Mouse (Mus musculus) ES-E14 (cell line): Measurements from ENCODE around the gene Klhl32.

Source experiments
- HCFC1 ChIP-seq: IDR thresholded peaks from 2 replicates; pipeline ENCODE4 v1.6.1; 2012; ENCODE audit warnings: low read length, inconsistent platforms, borderline replicate concordance; ENCODE audit not compliant: insufficient read depth
- ZNF384 ChIP-seq: IDR thresholded peaks from 2 replicates; pipeline ENCODE4 v1.6.1; 2012; ENCODE audit warnings: low read depth, low read length, inconsistent platforms

DNA sequence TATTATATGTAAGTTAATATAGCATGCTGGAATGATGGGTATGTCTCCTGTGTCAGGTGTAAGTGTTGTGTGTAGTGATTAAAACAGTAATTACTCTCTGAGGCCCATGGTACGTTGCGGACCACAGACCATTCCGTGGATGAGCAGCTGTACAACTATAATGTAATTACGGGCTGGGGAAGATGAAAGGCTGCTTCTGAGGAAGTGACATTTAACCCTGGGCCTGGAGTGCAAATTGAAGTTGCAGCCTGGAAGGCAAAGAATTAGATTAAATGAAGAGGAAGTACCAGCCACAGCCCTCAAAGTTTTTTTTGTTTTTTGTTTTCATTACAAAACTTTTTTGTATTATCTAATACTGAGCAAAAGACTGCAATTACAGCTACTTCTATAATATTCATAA is 48.2 kb upstream of the Klhl32 start:
- TF ChIP-seq HCFC1 (no peak), ZNF384 (no peak)
